Mouse (Mus musculus) left cerebral cortex, adult 9 months (tissue): Measurements from ENCODE around the gene Lcn6.
"Not testable (repeated sequence)": the region's sequence is repeated elsewhere in the genome, so short reads cannot be mapped to it uniquely, and the experiment has no call there.

ENCODE experiments used
- DNase-seq, 2 experiments: peaks; one replicate each; pipeline ENCODE4 v3.0.0; 2022; ENCODE audit warnings: low spot score in 2 of 2

Lcn6 gene

DNA sequence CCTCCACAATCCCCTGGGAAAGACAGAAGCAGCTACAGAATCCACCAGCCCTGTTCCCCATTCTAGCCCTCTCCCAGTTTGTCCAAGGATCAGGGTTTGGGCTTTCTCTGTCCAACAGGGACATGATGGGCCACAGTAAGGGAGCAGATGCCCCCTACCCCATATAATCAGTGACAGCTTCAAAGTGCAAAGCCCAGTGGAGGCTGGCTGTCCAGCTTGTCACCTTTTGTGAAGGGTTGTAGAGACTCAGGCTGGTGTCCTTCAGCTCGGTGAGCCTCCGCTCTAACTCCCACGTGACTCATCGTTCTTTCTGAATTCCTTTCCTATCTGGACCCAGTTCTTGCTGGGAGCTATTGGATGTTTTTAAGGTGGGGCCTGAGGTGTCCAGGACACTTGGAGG lies 27.1 kb downstream of the Lcn6 start:
- no peak for DNase-seq

DNA sequence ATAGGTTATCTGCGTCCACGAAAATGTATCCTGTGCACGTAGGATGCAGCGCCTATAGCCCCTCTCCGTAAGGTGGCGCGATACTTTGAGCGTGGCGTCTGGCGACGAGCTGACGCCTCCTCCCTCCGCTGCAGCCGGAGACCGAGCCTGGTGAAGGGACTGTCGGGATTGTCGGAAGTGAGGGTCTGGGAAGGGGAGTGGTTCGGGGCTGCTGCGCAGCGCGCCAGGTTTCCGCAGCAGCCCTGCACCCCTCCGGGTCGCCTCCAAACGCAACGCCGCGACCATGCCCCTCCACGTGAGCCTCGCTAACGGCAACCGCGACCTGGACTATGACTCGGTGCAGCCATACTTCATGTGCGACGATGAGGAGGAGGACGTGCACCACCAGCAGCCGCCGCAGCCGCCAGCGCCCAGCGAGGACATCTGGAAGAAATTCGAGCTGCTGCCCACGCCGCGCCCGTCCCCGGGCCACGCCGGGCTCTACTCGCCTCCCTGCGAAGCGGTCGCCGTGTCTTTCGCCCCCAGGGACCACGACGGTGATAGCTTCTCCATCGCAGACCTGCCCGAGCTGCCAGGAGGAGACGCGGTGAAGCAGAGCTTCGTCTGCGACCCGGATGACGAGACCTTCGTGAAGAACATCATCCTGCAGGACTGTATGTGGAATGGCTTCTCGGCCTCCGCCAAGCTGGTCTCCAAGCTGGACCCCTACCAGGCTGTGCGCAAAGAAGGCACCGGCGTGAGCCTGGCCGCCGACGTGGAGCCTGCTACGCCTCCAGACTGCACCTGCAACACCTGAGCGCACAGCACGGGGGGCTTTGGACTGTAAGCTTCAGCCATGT lies 30.3 kb downstream of the Lcn6 start, which contains the start of gene Bmyc:
TSS of gene Bmyc (plus strand) at position 97 of the 839 bp plus-strand sequence.
- peak; percentile 81 to 89 for DNase-seq

- DNase-seq, result peak; percentile 23 to 51
Observed at GRCm38 (mm10) chr2:25708121-25708520, 31.5 kb downstream of the Lcn6 start.

- not testable (repeated sequence) for DNase-seq
Observed at GRCm38 (mm10) chr2:25709056-25709455, 32.5 kb downstream of the Lcn6 start.

DNA sequence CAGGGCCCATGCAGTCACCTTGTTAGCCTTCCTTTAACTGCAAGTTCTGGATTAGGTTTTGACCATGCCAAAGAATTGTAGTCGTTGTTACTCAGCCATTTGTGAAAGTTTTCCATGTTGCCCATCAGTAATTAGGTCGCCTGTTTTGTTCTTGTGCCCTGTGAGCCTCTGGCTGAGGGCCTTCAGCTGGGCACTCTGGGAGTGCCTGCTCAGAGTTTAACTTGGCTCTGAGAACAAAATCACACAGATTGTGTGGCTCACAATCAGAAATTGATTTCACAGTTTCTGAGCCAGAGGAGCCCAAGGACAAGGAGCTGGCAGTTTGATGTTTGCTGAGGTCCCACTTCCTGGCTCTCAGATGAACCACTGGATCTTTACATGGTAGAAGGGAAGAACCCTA lies 33.2 kb downstream of the Lcn6 start:
- not testable (repeated sequence) for DNase-seq

DNA sequence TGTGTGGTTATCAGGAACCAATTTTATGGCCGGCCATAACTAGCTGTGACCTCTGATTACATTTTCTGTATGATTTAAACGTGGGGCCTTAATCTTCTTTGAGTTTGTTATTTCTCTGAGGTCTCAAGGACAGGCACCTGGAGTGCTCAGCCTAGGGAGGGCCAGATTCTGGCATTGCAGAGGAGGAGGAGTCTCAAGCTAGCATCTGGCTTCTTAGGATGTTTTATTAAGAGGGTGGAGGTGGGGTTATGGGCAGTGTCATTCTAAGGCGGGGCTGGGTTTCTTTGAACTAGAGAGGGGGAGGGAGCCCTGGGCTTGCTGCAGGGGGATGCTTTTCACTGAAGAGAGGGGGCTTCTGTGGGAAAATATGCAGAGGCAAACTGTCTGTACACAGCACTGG lies 35.1 kb downstream of the Lcn6 start:
- not testable (repeated sequence) for DNase-seq

- no peak for DNase-seq
Observed at GRCm38 (mm10) chr2:25717222-25717621, 40.6 kb downstream of the Lcn6 start.
